Mouse (Mus musculus): ENCODE results near the gene Xpa. TPM values are rescaled to one million over a fixed set of nuclear protein-coding genes. Genes with fewer than 3 reads are reported as not detected.
"Not testable (repeated sequence)": the region's sequence is repeated elsewhere in the genome, so short reads cannot be mapped to it uniquely, and the experiment has no call there.

Xpa gene
- total RNA-seq (2021) = 10 to 100 TPM; 10.7 to 11.9 TPM

- DNase-seq (ENCODE audit: low spot score in 2 of 2) = peak; percentile 94 to 98
- intact Hi-C loops (cut with DNase I) = loop anchor here (2.0 kb wide), 1 partner anchor 257 kb away; no protein-coding TSS in a partner anchor
These were observed at the start of gene Xpa for GRCm38 (mm10) chr4:46195781-46196487. Gene Xpa, minus strand, starts transcription at chr4:46196311.

GRCm38 (mm10) chr4:46235871-46236270, 39.8 kb upstream of the Xpa start:
- intact Hi-C loops (cut with DNase I) = no loop called here
- no peak for DNase-seq (ENCODE audit: low spot score in 2 of 2)

- intact Hi-C loops (cut with DNase I) = no loop called here
- DNase-seq (ENCODE audit: low spot score in 2 of 2) = no peak
These were observed 38.6 kb upstream of the Xpa start for GRCm38 (mm10) chr4:46234739-46235138.

GRCm38 (mm10) chr4:46226972-46227535, 30.9 kb upstream of the Xpa start:
- intact Hi-C loops (cut with DNase I) = no loop called here
- peak; percentile 9 for DNase-seq (ENCODE audit: low spot score in 2 of 2)

- no peak for DNase-seq (ENCODE audit: low spot score in 2 of 2)
These were observed 25.0 kb upstream of the Xpa start for GRCm38 (mm10) chr4:46221090-46221489.

GRCm38 (mm10) chr4:46202562-46203126, 6.5 kb upstream of the Xpa start:
- no peak for DNase-seq (ENCODE audit: low spot score in 2 of 2)
- intact Hi-C loops (cut with DNase I) = loop anchor here (2.0 to 5.0 kb wide), 3 partner anchors 102 to 175 kb away; partner anchors contain the start of gene Foxe1

More at GRCm38 (mm10) chr4:46221090-46221489, 25.0 kb upstream of the Xpa start:
- intact Hi-C loops (cut with DNase I) = no loop called here

GRCm38 (mm10) chr4:46201834-46202561, 5.9 kb upstream of the Xpa start:
- intact Hi-C loops (cut with DNase I) = loop anchor here (2.0 to 5.0 kb wide), 3 partner anchors 103 to 175 kb away; partner anchors contain the start of gene Foxe1
- peak; percentile 67 to 75 for DNase-seq (ENCODE audit: low spot score in 2 of 2)

- intact Hi-C loops (cut with DNase I) = no loop called here
- no peak for DNase-seq (ENCODE audit: low spot score in 2 of 2)
These were observed 2.0 kb upstream of the Xpa start for GRCm38 (mm10) chr4:46198064-46198463.

GRCm38 (mm10) chr4:46196513-46196912, 402 bp upstream of the Xpa start:
- no peak for DNase-seq (ENCODE audit: low spot score in 2 of 2)
- intact Hi-C loops (cut with DNase I) = loop anchor here (2.0 kb wide), 1 partner anchor 256 kb away; no protein-coding TSS in a partner anchor

GRCm38 (mm10) chr4:46192011-46192410, 4.1 kb downstream of the Xpa start:
- intact Hi-C loops (cut with DNase I) = not testable (repeated sequence)
- peak in 1 of 2 experiments; percentile 56 for DNase-seq (ENCODE audit: low spot score in 2 of 2)

- intact Hi-C loops (cut with DNase I) = no loop called here
- DNase-seq (ENCODE audit: low spot score in 2 of 2) = no peak
These were observed 9.6 kb downstream of the Xpa start for GRCm38 (mm10) chr4:46186466-46186865.

GRCm38 (mm10) chr4:46185890-46186289, 10.2 kb downstream of the Xpa start:
- DNase-seq (ENCODE audit: low spot score in 2 of 2) = no peak

GRCm38 (mm10) chr4:46185423-46185822, 10.7 kb downstream of the Xpa start:
- no peak for DNase-seq (ENCODE audit: low spot score in 2 of 2)
- intact Hi-C loops (cut with DNase I) = no loop called here

More at GRCm38 (mm10) chr4:46185890-46186289, 10.2 kb downstream of the Xpa start:
- intact Hi-C loops (cut with DNase I) = no loop called here

GRCm38 (mm10) chr4:46182181-46182580, 13.9 kb downstream of the Xpa start:
- intact Hi-C loops (cut with DNase I) = no loop called here
- DNase-seq (ENCODE audit: low spot score in 2 of 2) = no peak

GRCm38 (mm10) chr4:46181168-46181567, 14.9 kb downstream of the Xpa start:
- no peak for DNase-seq (ENCODE audit: low spot score in 2 of 2)
- intact Hi-C loops (cut with DNase I) = no loop called here

GRCm38 (mm10) chr4:46177496-46177895, 18.6 kb downstream of the Xpa start:
- peak in 1 of 2 experiments; percentile 33 for DNase-seq (ENCODE audit: low spot score in 2 of 2)
- intact Hi-C loops (cut with DNase I) = no loop called here

GRCm38 (mm10) chr4:46177018-46177417, 19.1 kb downstream of the Xpa start:
- intact Hi-C loops (cut with DNase I) = no loop called here
- DNase-seq (ENCODE audit: low spot score in 2 of 2) = peak in 1 of 2 experiments; percentile 33

- DNase-seq (ENCODE audit: low spot score in 2 of 2) = no peak
- intact Hi-C loops (cut with DNase I) = no loop called here
These were observed 19.8 kb downstream of the Xpa start for GRCm38 (mm10) chr4:46176313-46176712.

- intact Hi-C loops (cut with DNase I) = no loop called here
- no peak for DNase-seq (ENCODE audit: low spot score in 2 of 2)
These were observed 24.4 kb downstream of the Xpa start for GRCm38 (mm10) chr4:46171761-46172160.

GRCm38 (mm10) chr4:46165831-46166230, 30.3 kb downstream of the Xpa start:
- DNase-seq (ENCODE audit: low spot score in 2 of 2) = no peak
- intact Hi-C loops (cut with DNase I) = no loop called here
